Mouse (Mus musculus): ENCODE data around the gene Antxr2.

Antxr2 gene

DNA sequence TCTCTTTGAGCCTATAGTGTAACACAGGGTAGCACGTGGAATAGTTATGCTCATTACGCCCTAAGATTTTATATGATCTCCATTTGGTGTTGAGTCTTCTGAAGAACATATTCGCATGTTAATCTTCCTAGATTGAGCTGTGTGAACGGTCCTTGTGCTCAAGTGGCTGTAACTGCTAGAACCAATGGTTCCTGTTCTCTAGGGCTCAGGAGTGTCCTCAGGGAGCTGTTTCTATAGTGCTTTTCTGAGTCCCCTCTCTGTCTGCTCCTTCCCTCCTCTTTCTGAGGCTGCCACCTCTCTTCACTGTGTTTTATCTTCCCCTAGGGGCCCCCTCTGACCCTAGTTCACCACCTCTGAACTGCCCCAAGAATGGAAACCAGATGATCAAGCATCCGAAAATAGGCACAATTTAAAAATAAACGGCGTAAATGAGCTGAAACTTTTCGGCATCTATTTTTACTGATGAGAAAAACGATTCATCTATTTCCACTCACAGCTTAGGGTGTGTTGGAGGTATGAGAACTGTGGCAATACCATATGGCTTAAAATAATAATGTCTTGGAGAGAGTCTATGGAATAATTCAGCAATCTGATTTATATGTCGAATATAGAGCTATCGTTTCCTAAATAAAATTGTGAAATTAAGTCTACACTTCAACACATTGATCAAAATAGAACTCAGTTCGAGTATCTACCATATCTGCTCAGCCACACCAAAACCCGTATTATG is 124.1 kb downstream of the Antxr2 start:
- DNase-seq: peak; percentile 8

- DNase-seq: no peak
Measured at GRCm38 (mm10) chr5:97905856-97906255, 125.0 kb downstream of the Antxr2 start.

GRCm38 (mm10) chr5:97901096-97901495 is 129.7 kb downstream of the Antxr2 start:
- DNase-seq: no peak

GRCm38 (mm10) chr5:97899321-97899720 is 131.5 kb downstream of the Antxr2 start:
- no peak for DNase-seq

DNA sequence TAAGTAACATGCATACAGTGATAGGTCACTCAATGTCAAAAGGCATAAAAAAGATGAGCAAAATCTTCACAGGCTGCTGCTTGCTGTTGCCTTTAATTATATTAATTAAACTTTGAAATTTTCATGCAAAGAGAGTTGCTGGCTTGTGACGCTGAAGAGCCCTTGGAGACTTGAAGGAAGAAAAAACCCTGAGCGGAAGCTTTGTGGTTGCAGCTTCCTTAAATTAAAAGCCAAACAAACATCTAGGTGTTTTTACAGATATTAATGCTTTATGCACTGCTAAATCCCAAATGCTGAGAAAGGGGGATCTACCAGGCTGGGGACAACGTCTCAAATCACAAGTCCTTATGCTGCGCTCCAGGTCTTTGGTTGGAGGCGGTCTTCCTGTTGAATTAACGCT is 145.4 kb downstream of the Antxr2 start:
- DNase-seq: no peak

DNA sequence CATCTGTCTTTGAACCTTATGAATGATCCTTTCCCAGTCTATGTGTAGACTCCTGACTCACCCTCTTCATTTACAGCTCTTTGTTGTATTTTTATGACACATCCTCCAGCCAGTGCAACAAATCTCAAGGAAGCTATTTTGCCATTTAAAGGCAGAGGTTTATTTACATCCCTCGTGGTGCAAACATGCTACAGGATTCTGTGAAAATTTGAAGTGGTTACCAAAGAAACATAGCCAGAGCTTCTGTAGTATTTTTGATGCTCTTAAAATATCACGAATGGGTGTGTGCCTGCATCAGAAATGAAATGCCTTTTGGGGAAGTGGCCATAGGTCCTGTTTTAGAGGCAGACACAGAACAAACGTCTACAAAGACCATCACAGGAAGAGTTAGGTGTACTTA is 146.7 kb downstream of the Antxr2 start:
- no peak for DNase-seq

DNA sequence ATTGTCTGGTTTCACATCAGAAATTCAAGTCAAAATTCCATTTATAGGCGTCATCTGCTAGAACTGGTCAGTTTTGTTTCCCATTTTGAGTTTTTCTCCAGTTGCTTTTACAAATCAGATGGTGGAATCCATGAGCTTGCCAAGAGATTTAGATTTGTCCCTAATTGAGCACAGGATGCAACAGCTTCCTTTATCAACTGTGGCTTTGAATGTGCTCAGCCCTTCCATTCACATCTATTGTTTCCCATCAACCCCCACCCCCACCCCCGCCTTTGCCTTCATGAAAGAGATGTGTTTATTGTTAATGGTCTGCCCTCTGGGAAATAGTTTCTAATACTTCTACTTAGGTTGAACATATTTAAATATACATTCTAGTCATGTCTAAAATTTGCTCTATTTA is 149.4 kb downstream of the Antxr2 start:
- no peak for DNase-seq

- DNase-seq: no peak
Measured at GRCm38 (mm10) chr5:97880115-97880514, 150.7 kb downstream of the Antxr2 start.

- DNase-seq: no peak
Measured at GRCm38 (mm10) chr5:97878871-97879270, 152.0 kb downstream of the Antxr2 start.

DNA sequence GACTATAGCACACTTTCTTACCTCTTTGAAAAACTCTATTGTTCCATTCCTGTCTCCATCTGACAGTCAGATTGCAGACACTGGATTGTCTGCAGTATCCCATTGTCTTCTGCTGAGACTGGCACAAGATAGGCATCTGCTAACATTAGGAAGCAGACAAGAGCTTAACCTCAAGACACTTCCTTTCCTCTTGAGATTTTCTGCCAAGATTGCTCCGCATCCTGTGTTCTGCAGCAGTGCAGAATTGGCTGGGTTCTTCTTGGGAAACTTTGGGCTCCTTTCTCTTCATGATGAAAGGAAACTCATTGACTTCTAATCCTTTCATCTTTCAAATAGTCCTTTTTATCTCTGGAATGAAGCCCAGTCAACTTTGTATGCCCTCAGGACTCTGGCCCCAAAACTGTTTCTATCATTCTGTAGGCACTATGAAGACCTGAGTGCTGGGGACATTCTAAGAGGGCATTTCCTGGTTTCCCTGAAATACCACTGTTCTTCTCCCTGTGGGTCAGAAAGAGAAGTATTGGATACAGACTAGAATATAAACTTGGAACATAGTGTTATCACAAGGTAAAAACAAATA is 152.5 kb downstream of the Antxr2 start:
- no peak for DNase-seq

GRCm38 (mm10) chr5:97876895-97877294 is 153.9 kb downstream of the Antxr2 start:
- no peak for DNase-seq

GRCm38 (mm10) chr5:97867921-97868320 is 162.9 kb downstream of the Antxr2 start:
- no peak for DNase-seq

DNA sequence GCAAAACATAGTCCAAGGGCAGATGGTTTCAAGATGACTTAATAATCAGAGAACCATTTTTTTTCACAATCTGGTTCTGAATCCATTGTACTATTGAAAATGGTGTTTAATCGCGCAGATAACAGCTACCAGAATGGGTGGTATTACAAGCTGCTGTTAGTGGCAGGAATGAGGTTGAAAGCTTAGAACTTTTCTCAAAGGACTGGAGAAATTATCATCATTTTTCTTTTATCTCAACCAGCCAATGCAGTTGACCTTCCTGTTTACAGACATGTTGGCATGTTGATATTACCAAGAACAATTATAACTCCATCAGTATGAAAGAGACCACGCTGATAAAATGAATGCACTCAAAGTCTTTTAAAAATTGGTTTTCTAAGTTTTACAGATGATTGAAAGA is 163.9 kb downstream of the Antxr2 start:
- DNase-seq: no peak

GRCm38 (mm10) chr5:97857101-97857500 is 173.7 kb downstream of the Antxr2 start:
- no peak for DNase-seq

GRCm38 (mm10) chr5:97851981-97852748 is 178.7 kb downstream of the Antxr2 start:
- DNase-seq: no peak

DNA sequence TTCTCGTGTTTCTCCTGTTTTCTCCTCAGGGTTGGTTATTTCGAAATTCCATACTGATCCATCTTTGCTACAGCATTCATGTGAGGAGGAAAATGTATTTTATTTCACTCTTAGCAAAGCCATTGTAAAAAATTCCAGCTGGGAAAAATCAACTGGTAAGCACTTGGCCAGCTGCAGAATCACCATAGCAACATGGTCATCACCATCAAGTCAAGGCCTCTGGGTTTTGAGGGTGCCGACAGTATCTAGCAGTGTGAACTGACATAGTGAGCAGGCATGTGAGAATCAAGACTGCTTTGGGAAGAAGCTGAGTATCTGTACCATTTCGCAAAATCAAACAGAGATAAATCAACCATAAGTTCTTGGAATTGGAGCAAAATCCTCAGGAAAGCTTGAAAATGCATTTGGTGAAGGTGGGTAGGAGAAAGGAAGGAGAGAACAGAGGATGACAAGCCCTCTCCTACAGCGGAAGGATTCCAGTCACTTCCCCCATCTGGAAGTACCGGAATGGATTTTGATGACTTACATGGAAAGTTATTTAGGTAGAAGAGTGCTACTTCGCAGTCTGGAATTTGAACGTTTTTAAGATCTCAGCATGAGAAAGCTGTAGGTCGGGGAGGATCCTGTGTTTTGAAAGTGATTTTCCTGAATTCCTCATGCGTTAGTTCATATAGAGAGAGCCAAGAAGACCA is 183.5 kb downstream of the Antxr2 start:
- peak; percentile 18 for DNase-seq

DNA sequence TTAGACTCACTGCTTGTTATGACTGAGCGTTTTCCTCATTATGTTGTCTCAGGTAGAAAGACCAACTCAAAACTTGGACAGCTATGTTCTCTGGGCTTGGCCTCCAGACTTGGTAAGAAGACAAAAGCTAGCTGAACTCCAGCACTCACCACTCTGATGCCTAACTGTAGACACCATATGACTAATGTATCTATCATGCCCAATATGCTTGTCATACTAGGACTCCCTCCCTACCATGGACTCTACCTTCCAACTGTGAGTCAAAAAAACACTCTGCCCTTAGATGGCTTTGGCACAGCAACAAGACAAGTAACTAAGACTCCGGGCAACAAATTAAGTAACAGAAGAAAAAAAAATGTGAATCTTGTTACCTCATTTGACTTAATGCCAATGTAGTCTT is 184.3 kb downstream of the Antxr2 start:
- DNase-seq: no peak

GRCm38 (mm10) chr5:97842016-97842415 is 188.8 kb downstream of the Antxr2 start:
- no peak for DNase-seq

GRCm38 (mm10) chr5:97839924-97840279 is 190.9 kb downstream of the Antxr2 start:
- DNase-seq: no peak

GRCm38 (mm10) chr5:97839271-97839923 is 191.4 kb downstream of the Antxr2 start:
- no peak for DNase-seq

GRCm38 (mm10) chr5:97837333-97837732 is 193.5 kb downstream of the Antxr2 start:
- DNase-seq: no peak

GRCm38 (mm10) chr5:97835418-97835817 is 195.4 kb downstream of the Antxr2 start:
- peak; percentile 12 for DNase-seq

- DNase-seq: peak; percentile 11
Measured at GRCm38 (mm10) chr5:97834770-97835169, 196.1 kb downstream of the Antxr2 start.

All from embryo, embryonic 11 days (tissue).